Mouse (Mus musculus) erythroblast, embryonic 14.5 days (primary cell): Measurements from ENCODE around the gene BC037034.

ENCODE experiments used
- GATA1 ChIP-seq: IDR thresholded peaks from 2 replicates; pipeline ENCODE4 v1.6.1; 2012; ENCODE audit warnings: low read length, inconsistent platforms, mixed read lengths
- TAL1 ChIP-seq: IDR thresholded peaks from 3 replicates; pipeline ENCODE4 v1.6.1; 2012; ENCODE audit warnings: low read length, inconsistent platforms, mixed read lengths

DNA sequence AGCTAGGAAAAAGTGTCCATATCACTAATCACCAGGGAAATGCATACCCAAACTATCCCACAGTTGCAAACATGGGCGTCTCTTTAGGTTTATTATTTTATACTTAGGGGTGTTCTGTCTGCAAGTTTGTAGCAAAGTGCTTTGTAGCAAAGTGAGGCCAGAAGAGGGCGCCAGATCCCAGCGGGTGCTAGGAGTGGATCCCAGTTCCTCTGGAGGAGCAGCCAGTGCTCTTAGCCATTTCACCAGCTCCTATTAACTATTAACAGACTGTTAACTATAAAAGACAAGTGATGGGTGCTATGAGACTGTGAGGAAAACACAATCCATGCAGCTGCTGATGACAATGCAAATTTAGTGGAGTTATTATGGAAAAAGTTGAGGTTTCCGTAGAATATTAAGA is 41.7 kb downstream of the BC037034 start:
- TF ChIP-seq GATA1 (no peak), TAL1 (no peak)
